Mouse (Mus musculus) liver, embryonic 13.5 days (tissue): ENCODE data around the gene Ube2r2. TPM values are rescaled to one million over a fixed set of nuclear protein-coding genes. Genes with fewer than 3 reads are reported as not detected.

Source experiments
- polyA plus RNA-seq: library from polyadenylated mRNA; unstranded; fragments of >200 nt; fragmentation: Nextera tagmentation; extraction: Ambion mirVana; gene quantifications from 2 replicates; pipeline ENCODE4 v1.2.1, GENCODE M21; 2015

Gene Ube2r2
- polyA plus RNA-seq, 1 experiment from 2014 or later = 38.9 TPM

Other genes with a start within 250 kb of the Ube2r2 start
- gene Spink4, start 215.7 kb upstream of the Ube2r2 start, polyA plus RNA-seq = 0.39 and 0.44 TPM in 2 replicates
- gene Bag1, start 187.4 kb upstream of the Ube2r2 start, polyA plus RNA-seq = 145 and 166 TPM in 2 replicates
- gene Chmp5, start 187.3 kb upstream of the Ube2r2 start, polyA plus RNA-seq = 48.7 and 57.4 TPM in 2 replicates
- gene Nfx1, start 164.8 kb upstream of the Ube2r2 start, polyA plus RNA-seq = 32.8 and 40.5 TPM in 2 replicates
- 1.2 and 1.4 TPM in 2 replicates for gene Aqp7, start 87.6 kb upstream of the Ube2r2 start, polyA plus RNA-seq
- 13.8 and 14.7 TPM in 2 replicates for gene Aqp3, start 37.6 kb upstream of the Ube2r2 start, polyA plus RNA-seq
- 11.6 and 15.2 TPM in 2 replicates for gene Nol6, start 11.3 kb upstream of the Ube2r2 start, polyA plus RNA-seq
- 25.2 and 35.7 TPM in 2 replicates for gene Ubap2, start 139.4 kb downstream of the Ube2r2 start, polyA plus RNA-seq
- gene Dcaf12, start 179.1 kb downstream of the Ube2r2 start, polyA plus RNA-seq = 66.0 and 74.8 TPM in 2 replicates
- gene Ubap1, start 213.3 kb downstream of the Ube2r2 start, polyA plus RNA-seq = 28.5 and 33.8 TPM in 2 replicates